Mouse (Mus musculus) embryonic fibroblast, embryonic 13.5 days (primary cell): ENCODE measurements around the gene Sypl2. TPM values are rescaled to one million over a fixed set of nuclear protein-coding genes. Genes with fewer than 3 reads are reported as not detected.

Experiments used
- H3K27ac ChIP-seq: 2 replicates; pipeline ENCODE4 v1.5.1; 2012; ENCODE audit warnings: low read length, control low read depth, inconsistent platforms; ENCODE audit not compliant: insufficient read depth
- H3K4me1 ChIP-seq: 2 replicates; pipeline ENCODE4 v1.6.1; 2011; ENCODE audit warnings: low read length; ENCODE audit not compliant: control insufficient read depth, insufficient read depth
- H3K4me3 ChIP-seq: 2 replicates; pipeline ENCODE4 v1.5.1; 2011; ENCODE audit warnings: mild to moderate bottlenecking, control low read depth, low read length; ENCODE audit not compliant: insufficient read depth
- CTCF ChIP-seq: IDR thresholded peaks from 2 replicates; pipeline ENCODE4 v1.5.1; 2011; ENCODE audit warnings: mild to moderate bottlenecking, control low read depth, low read length, moderate library complexity, borderline replicate concordance; ENCODE audit not compliant: insufficient read depth
- POLR2A ChIP-seq: IDR thresholded peaks from 2 replicates; pipeline ENCODE4 v1.6.1; 2011; ENCODE audit warnings: low read depth, mild to moderate bottlenecking, control low read depth, low read length, moderate library complexity
- polyA plus RNA-seq: library from polyadenylated mRNA; stranded (reverse); fragments of >200 nt; gene quantifications from 2 replicates; pipeline ENCODE4 v1.2.4, GENCODE M21; 2011; ENCODE audit warnings: low read depth; ENCODE audit not compliant: missing spikeins, insufficient read length

Gene Sypl2
- polyA plus RNA-seq, 1 experiment, result not detected

DNA sequence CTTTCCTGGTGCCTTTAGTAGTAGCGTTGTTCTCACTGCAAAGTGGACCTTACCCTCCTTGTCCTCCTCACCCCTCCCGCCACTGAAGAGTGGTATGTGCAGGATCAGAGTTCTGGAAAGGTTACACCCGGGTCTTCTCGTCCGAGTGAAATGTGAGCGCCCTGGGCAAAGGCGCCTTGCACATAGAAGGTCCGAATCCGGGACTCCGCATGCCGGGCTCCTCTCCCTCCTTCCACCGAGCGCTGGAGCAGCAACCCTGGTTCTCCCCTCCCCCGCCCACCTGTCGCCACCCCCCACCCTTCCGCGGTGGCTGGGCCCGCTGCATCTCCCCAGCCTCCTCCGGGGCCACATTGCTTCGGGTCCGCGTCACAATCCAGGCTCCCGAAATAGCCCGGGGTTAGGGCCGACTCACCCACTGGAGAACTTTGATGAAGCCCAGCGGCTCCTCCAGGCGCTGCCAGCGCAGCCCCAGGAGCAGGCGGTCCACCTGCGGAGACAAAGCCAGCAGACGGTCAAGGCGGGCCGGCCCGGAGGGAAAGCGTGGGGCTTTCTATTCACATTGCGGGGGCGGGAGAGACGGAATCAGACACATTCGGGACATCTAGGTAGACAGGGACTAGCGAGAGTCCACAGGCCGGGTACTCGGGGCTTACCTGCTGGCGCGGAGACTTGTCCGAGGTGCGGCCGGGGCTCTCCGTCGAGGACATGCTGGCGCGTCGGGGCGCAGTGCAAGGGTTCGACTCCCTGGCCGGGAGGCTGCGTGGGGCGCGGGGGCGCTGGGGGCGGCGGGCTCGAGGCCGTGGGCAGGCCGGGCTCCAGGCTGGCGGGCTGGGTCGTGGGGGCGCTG lies 514 bp downstream of the Sypl2 start:
- H3K4me1 ChIP-seq, result no peaks in the 10 kb centered on the region
- H3K4me3 ChIP-seq, result no peak overlapping the region
- no peak for TF ChIP-seq CTCF
- TF ChIP-seq POLR2A, result no peak
- no peak overlapping the region for H3K27ac ChIP-seq

DNA sequence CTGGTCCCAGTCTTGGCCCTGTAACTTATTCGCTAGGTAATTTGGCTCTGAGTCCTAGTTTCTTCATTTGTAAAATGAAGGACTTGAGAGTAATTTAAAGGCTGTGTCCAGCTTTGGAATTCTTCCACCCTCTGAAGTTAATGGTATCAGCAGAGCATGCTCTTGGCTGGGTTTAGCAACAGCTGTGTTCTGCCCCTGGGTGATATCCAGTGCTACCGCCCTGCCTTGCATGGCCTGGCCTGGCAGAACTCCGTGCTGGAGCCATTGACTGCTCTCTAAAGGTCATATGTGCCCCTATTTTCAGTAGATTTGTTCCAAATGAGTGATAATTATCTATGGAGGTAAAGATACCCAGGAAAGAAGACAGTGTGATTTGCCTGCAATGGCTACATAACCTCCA lies 5.8 kb downstream of the Sypl2 start:
- no peaks in the 10 kb centered on the region for H3K4me1 ChIP-seq
- no peak overlapping the region for H3K27ac ChIP-seq
- H3K4me3 ChIP-seq, result no peak overlapping the region
- TF ChIP-seq POLR2A (no peak), CTCF (no peak)

DNA sequence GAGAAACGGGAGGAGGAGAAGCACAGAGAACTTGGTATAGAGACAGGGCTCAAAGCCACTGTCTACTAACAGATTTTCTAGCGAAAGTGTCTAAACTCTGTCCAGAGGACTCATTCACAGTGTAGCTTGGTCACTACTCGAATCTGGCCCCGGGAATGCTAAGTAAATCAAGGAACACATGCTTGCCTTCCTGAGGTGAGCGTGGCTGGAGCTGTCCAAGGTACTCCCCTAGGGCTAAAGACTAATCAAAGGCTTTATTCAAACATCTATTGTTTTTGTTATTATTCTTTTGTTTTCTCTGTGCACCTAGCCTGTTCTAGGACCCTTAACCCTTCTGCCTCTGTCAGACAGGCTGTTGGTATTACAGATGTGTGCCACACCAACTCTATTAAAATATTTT lies 11.7 kb downstream of the Sypl2 start:
- TF ChIP-seq POLR2A (no peak), CTCF (no peak)
- no peak overlapping the region for H3K27ac ChIP-seq
- H3K4me1 ChIP-seq, result no peaks in the 10 kb centered on the region

DNA sequence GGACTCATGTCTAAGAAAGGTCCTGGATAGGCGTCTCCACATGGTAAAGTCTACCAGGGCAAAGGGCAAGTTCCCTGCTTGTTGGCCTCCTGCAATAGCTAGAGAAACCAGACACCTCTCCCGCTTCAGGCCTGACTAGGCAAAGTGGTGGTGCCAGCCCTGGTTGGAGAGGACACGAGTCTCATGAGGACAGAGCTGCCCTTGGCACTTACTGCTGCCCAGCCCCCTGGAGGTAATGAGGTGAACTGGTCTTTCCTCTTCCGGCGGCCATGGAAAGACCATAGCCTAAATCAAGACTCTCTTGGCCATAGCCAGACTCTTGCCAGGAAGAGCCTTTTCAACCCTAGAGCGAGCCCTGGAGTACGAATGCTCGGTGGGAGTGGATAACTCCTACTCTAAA lies 14.0 kb downstream of the Sypl2 start:
- H3K27ac ChIP-seq, result no peak overlapping the region
- TF ChIP-seq POLR2A (no peak), CTCF (no peak)
- no peaks in the 10 kb centered on the region for H3K4me1 ChIP-seq
- no peak overlapping the region for H3K4me3 ChIP-seq

More for the DNA sequence above, 11.7 kb downstream of the Sypl2 start:
- H3K4me3 ChIP-seq, result no peak overlapping the region

DNA sequence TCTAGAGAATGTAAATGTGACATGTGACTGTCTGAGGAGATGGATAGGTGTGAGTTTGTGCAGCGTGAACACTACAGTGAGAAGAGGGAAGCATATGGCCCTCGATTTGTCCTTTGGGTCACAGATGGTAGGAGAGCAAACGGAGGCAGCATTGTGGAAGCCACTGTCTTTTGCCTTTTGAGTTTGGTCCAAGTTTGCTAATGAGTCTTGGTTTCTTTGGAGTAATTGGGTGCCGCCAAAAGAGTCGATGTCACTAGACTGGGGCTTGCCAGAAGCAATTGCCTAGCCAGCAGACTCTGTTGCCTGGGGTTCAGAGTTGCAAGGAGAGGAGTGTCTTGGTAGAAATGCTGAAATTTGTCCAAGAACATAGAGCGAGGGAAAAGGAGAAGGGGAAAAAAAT lies 14.6 kb downstream of the Sypl2 start:
- Histone ChIP-seq H3K27ac (no peak overlapping the region), H3K4me1 (no peaks in the 10 kb centered on the region)
- TF ChIP-seq CTCF, result no peak
- TF ChIP-seq POLR2A, result no peak

DNA sequence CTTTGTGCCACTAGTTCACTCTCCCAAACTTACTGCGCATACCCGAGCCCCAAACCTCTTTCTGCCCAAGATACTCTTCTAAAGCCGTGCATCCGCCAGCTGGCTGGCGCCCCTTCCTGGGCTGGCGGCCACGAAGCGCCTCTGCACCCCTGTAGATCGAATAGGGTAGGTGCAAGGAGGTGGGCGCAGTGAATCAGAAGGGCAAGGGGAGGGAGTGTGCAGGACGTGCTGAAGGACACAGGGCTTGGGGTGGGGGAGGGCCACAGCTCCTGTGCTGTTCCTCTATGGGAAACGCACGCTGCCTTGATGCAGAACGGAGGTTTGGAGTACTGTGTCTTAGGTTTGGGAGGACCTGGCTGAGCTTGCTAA lies 15.7 kb downstream of the Sypl2 start, which contains the start of gene Atxn7l2:
TSS of gene Atxn7l2 (minus strand) at position 164 of the 369 bp plus-strand sequence.
- Histone ChIP-seq H3K4me1 (no peaks in the 10 kb centered on the region), H3K27ac (peak within 1 kb of the TSS; percentile 44), H3K4me3 (peak within 1 kb of the TSS; percentile 86)
- TF ChIP-seq POLR2A (peak; percentile 8; the same call in 1 of the 2 replicates), CTCF (0 out of 2 replicates have a peak, but pooled peaks have one; percentile 17)

More for the DNA sequence above, 14.6 kb downstream of the Sypl2 start:
- H3K4me3 ChIP-seq, result no peak overlapping the region

DNA sequence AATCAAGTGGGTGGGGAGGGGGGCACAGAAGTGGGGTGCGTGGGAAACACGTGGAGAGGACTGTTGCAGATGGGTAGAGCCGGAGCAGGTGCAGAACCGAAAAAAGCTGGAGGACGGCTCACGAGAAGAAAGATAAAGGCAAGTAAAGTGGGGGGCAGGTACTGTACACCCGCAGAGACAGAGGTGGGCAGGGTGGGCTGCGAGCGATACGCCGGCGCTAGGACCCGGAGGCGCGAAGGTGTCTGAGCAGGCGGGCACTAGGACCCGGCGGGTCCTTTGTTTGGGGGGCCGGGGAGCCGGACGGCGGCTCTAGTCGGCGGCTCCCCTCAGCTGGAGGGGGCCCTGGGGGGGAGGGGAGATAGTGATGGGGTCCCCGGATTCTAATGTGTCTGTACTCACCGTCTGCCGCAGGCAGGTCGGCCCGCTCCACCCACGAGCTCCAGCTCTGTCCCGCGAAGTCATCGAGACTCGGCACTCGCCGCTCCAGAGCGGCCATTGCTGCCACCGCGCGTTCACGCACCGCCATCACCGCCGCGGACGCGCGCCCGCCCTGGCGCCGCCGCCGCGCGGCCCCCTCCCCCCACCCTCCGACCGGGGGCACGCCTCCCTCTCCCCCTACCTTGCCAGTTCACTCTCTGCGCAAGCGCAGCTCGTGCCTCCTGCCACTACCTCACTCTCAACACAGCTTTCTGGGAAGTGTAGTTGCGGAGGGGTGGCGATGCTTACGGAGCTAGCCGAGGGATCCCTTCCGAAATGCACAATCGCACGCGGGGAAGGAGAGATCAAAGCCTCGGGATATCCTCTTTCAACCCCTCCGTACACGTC lies 16.3 kb downstream of the Sypl2 start:
- Histone ChIP-seq H3K27ac (peak overlapping the region; percentile 44), H3K4me1 (no peaks in the 10 kb centered on the region), H3K4me3 (peak overlapping the region; percentile 86)
- peak; percentile 73 for TF ChIP-seq POLR2A
- TF ChIP-seq CTCF, result no peak

DNA sequence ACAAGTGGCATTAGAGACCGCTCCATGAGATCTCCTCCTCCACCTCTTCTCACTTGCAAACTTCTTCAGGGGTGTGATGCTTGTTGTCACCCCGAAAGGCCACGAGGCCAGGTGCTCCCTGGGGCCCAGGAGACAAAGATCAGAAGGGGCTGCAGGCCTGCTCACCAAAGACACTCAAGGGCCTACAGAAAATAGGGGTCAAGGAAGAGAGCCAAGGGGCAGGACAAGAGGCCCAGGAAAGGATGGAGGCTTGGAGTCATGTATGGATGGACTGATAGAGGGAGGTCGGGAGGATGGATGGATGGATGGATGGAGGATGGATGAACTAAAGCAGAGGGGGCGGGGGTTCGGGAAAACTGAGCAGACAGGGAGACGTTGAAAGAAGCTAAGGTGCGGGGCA lies 16.9 kb downstream of the Sypl2 start:
- TF ChIP-seq POLR2A, result no peak
- TF ChIP-seq CTCF, result no peak
- Histone ChIP-seq H3K4me1 (no peaks in the 10 kb centered on the region), H3K27ac (no peak overlapping the region), H3K4me3 (peak overlapping the region; percentile 86)

DNA sequence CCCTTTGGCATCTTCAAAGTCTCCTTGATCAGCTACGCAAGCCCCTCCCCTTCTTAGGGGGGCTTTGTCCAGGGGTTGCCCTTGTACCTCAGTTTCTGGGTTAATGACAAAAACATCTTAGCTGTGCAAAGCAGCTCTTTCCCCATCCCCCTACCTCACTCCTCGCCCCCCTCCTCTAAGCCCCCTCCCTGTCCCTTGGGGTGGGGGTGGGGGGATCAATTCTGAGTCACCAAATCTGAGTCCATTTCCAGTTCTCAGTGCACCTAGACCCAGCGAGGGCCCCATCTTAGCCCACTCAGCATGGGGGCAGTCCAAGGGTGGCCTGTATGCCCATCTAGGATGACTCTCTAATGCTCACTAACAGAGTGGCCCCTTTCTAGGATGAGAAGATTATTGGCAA lies 17.4 kb downstream of the Sypl2 start:
- Histone ChIP-seq H3K27ac (no peak overlapping the region), H3K4me1 (no peaks in the 10 kb centered on the region), H3K4me3 (no peak overlapping the region)
- no peak for TF ChIP-seq POLR2A
- TF ChIP-seq CTCF, result no peak
